Mouse (Mus musculus) intestine, embryonic 15.5 days (tissue): Measurements from ENCODE around the gene Spag8. TPM values are rescaled to one million over a fixed set of nuclear protein-coding genes. Genes with fewer than 3 reads are reported as not detected.
A peak's percentile ranks its signal among the peaks of the same experiment; 100 is the strongest.

ENCODE experiments used
- ATAC-seq: fragments of 200-750 bp; cut with Nextera tagmentation; 2 replicates; pipeline ENCODE4 v1.8.0; 2017; ENCODE audit warnings: moderate TSS enrichment, moderate library complexity
- H3K27ac ChIP-seq: fragments of 300-500 bp; sonication (generic); 2 replicates; pipeline ENCODE4 v1.5.1; 2015; ENCODE audit warnings: mild to moderate bottlenecking, inconsistent platforms
- H3K27me3 ChIP-seq: fragments of 300-500 bp; sonication (generic); replicated peaks from 2 replicates; pipeline ENCODE4 v1.6.1; 2015; ENCODE audit warnings: inconsistent platforms
- H3K36me3 ChIP-seq: fragments of 300-500 bp; sonication (generic); 2 replicates; pipeline ENCODE4 v1.6.1; 2015; ENCODE audit warnings: inconsistent platforms
- H3K4me1 ChIP-seq: fragments of 300-500 bp; sonication (generic); replicated peaks from 2 replicates; pipeline ENCODE4 v1.6.1; 2015; ENCODE audit warnings: inconsistent platforms
- H3K4me2 ChIP-seq: fragments of 300-500 bp; sonication (generic); replicated peaks from 2 replicates; pipeline ENCODE4 v1.6.1; 2015; ENCODE audit warnings: mild to moderate bottlenecking, inconsistent platforms
- H3K4me3 ChIP-seq: fragments of 300-500 bp; sonication (generic); replicated peaks from 2 replicates; pipeline ENCODE4 v1.5.1; 2015; ENCODE audit warnings: inconsistent platforms
- H3K9ac ChIP-seq: fragments of 300-500 bp; sonication (generic); 2 replicates; pipeline ENCODE4 v1.6.1; 2015; ENCODE audit warnings: inconsistent platforms
- H3K9me3 ChIP-seq: fragments of 300-500 bp; sonication (generic); 2 replicates; pipeline ENCODE4 v1.6.1; 2016; ENCODE audit warnings: inconsistent platforms
- WGBS: fragments of 180-500 bp; shearing (Covaris S2); methylation state at CpG from one replicate; pipeline ENCODE4 v1.1.7; 2015; 5-methylcytosine and 5-hydroxymethylcytosine counted together
- polyA plus RNA-seq: library from polyadenylated mRNA; unstranded; fragments of >200 nt; fragmentation: Nextera tagmentation; extraction: Ambion mirVana; gene quantifications from 2 replicates; pipeline ENCODE4 v1.2.1, GENCODE M21; 2015

The Spag8 gene
- polyA plus RNA-seq, 1 experiment from 2014 or later, result 0.46 TPM

- Histone ChIP-seq H3K4me3 (no peak overlapping the region), H3K4me1 (0 out of 2 replicates have a peak, but pooled peaks cover 6% of the 10 kb centered on the region), H3K4me2 (no peak overlapping the region), H3K36me3 (no peaks in the 10 kb centered on the region), H3K27ac (no peak overlapping the region), H3K27me3 (no peaks in the 10 kb centered on the region), H3K9me3 (no peaks in the 10 kb centered on the region), H3K9ac (no peak overlapping the region)
- 51% methylated on average over 5 of the region's 5 CpGs for WGBS
- peak; percentile 57 for ATAC-seq
Measured at GRCm38 (mm10) chr4:43674974-43675373, 21.6 kb upstream of the Spag8 start.

GRCm38 (mm10) chr4:43673703-43674102 lies 20.3 kb upstream of the Spag8 start:
- Histone ChIP-seq H3K27ac (no peak overlapping the region), H3K4me2 (no peak overlapping the region), H3K4me3 (no peak overlapping the region), H3K27me3 (no peaks in the 10 kb centered on the region), H3K36me3 (no peaks in the 10 kb centered on the region), H3K4me1 (peaks cover 12% of the 10 kb centered on the region), H3K9ac (no peak overlapping the region), H3K9me3 (no peaks in the 10 kb centered on the region)
- ATAC-seq, result no peak
- WGBS, result 77% methylated on average over 8 of the region's 8 CpGs

- ATAC-seq, result 0 out of 2 replicates have a peak, but pooled peaks have one; percentile 18
- 13% methylated on average over 2 of the region's 2 CpGs for WGBS
- H3K9me3 ChIP-seq, result no peaks in the 10 kb centered on the region
- H3K27me3 ChIP-seq, result no peaks in the 10 kb centered on the region; the same call in 1 of the 2 replicates
- H3K4me3 ChIP-seq, result no peak overlapping the region
- no peak overlapping the region for H3K4me2 ChIP-seq
- peaks cover 15% of the 10 kb centered on the region for H3K4me1 ChIP-seq
- H3K27ac ChIP-seq, result no peak overlapping the region
- H3K9ac ChIP-seq, result no peak overlapping the region
- no peaks in the 10 kb centered on the region for H3K36me3 ChIP-seq
Measured at GRCm38 (mm10) chr4:43672070-43672469, 18.7 kb upstream of the Spag8 start.

- Histone ChIP-seq H3K36me3 (no peaks in the 10 kb centered on the region), H3K9ac (peak overlapping the region; percentile 90), H3K4me3 (peak overlapping the region; percentile 85), H3K27me3 (no peaks in the 10 kb centered on the region; the same call in 1 of the 2 replicates), H3K4me1 (peaks cover 10% of the 10 kb centered on the region), H3K4me2 (peak overlapping the region; percentile 94), H3K27ac (0 out of 2 replicates have a peak overlapping the region, but pooled peaks have one; percentile 17), H3K9me3 (no peaks in the 10 kb centered on the region)
- ATAC-seq, result peak; percentile 86
- WGBS, result 0% methylated on average over 23 of the region's 25 CpGs
Measured at GRCm38 (mm10) chr4:43669428-43669794, 16.0 kb upstream of the Spag8 start.

GRCm38 (mm10) chr4:43668782-43669427 lies 15.5 kb upstream of the Spag8 start, which contains the start of the genes Tmem8b and Fam221b:
Tmem8b (plus strand) TSS chr4:43668971.
Fam221b (minus strand) TSS chr4:43669145.
- peak; percentile 97 for ATAC-seq
- Histone ChIP-seq H3K27ac (0 out of 2 replicates have a peak within 1 kb of the TSS, but pooled peaks have one; percentile 17), H3K27me3 (no peaks in the 10 kb centered on the region; the same call in 1 of the 2 replicates), H3K36me3 (no peaks in the 10 kb centered on the region), H3K4me3 (peak within 1 kb of the TSS; percentile 85), H3K9me3 (no peaks in the 10 kb centered on the region), H3K9ac (peak within 1 kb of the TSS; percentile 90), H3K4me2 (peak within 1 kb of the TSS; percentile 94), H3K4me1 (peaks cover 10% of the 10 kb centered on the region)
- WGBS, result 2% methylated on average over 41 of the region's 41 CpGs

GRCm38 (mm10) chr4:43666412-43666811 lies 13.0 kb upstream of the Spag8 start:
- Histone ChIP-seq H3K4me2 (no peak overlapping the region), H3K9ac (no peak overlapping the region), H3K9me3 (no peaks in the 10 kb centered on the region), H3K27ac (no peak overlapping the region), H3K36me3 (no peaks in the 10 kb centered on the region), H3K4me1 (peaks cover 10% of the 10 kb centered on the region), H3K4me3 (no peak overlapping the region), H3K27me3 (peaks cover 3% of the 10 kb centered on the region; the same call in 1 of the 2 replicates)
- 15% methylated on average over 4 of the region's 4 CpGs for WGBS
- no peak for ATAC-seq

- H3K4me3 ChIP-seq, result peak overlapping the region; percentile 88; the same call in 1 of the 2 replicates
- no peak overlapping the region for H3K27ac ChIP-seq
- WGBS, result 52% methylated on average over 4 of the region's 4 CpGs
- no peaks in the 10 kb centered on the region for H3K27me3 ChIP-seq
- no peaks in the 10 kb centered on the region for H3K36me3 ChIP-seq
- no peak for ATAC-seq
- H3K4me1 ChIP-seq, result 0 out of 2 replicates have a peak, but pooled peaks cover 3% of the 10 kb centered on the region
- peak overlapping the region; percentile 56 for H3K4me2 ChIP-seq
- no peaks in the 10 kb centered on the region for H3K9me3 ChIP-seq
- no peak overlapping the region for H3K9ac ChIP-seq
Measured at GRCm38 (mm10) chr4:43657146-43657545, 3.8 kb upstream of the Spag8 start.

GRCm38 (mm10) chr4:43656339-43657109 lies 3.1 kb upstream of the Spag8 start, which contains the start of gene Hint2:
Hint2 (minus strand) TSS chr4:43656466.
- WGBS, result under 1% methylated on average over 34 of the region's 34 CpGs
- peak; percentile 97 for ATAC-seq

GRCm38 (mm10) chr4:43655656-43656338 lies 2.4 kb upstream of the Spag8 start:
- Histone ChIP-seq H3K36me3 (no peaks in the 10 kb centered on the region), H3K27me3 (no peaks in the 10 kb centered on the region), H3K4me3 (peak overlapping the region; percentile 88), H3K27ac (peak overlapping the region; percentile 94), H3K9ac (peak overlapping the region; percentile 89), H3K9me3 (no peaks in the 10 kb centered on the region), H3K4me2 (peak overlapping the region; percentile 77), H3K4me1 (0 out of 2 replicates have a peak, but pooled peaks cover 3% of the 10 kb centered on the region)
- peak; percentile 62 for ATAC-seq
- 5% methylated on average over 34 of the region's 34 CpGs for whole genome bisulfite sequencing

More at GRCm38 (mm10) chr4:43656339-43657109, 3.1 kb upstream of the Spag8 start, which contains the start of gene Hint2:
- H3K27me3 ChIP-seq, result no peaks in the 10 kb centered on the region
- no peaks in the 10 kb centered on the region for H3K9me3 ChIP-seq
- H3K36me3 ChIP-seq, result no peaks in the 10 kb centered on the region
- 0 out of 2 replicates have a peak, but pooled peaks cover 3% of the 10 kb centered on the region for H3K4me1 ChIP-seq
- H3K4me3 ChIP-seq, result peak within 1 kb of the TSS; percentile 88
- H3K4me2 ChIP-seq, result peak within 1 kb of the TSS; percentile 77
- peak within 1 kb of the TSS; percentile 89 for H3K9ac ChIP-seq
- H3K27ac ChIP-seq, result peak within 1 kb of the TSS; percentile 94

- Histone ChIP-seq H3K27ac (no peak overlapping the region), H3K27me3 (no peaks in the 10 kb centered on the region), H3K4me1 (0 out of 2 replicates have a peak, but pooled peaks cover 3% of the 10 kb centered on the region), H3K9ac (no peak overlapping the region), H3K4me3 (no peak overlapping the region), H3K4me2 (no peak overlapping the region), H3K9me3 (no peaks in the 10 kb centered on the region), H3K36me3 (peaks cover 4% of the 10 kb centered on the region)
- ATAC-seq, result no peak
- 86% methylated on average over 4 of the region's 4 CpGs for WGBS
Measured at GRCm38 (mm10) chr4:43652726-43653125, 668 bp downstream of the Spag8 start.

- Histone ChIP-seq H3K27ac (no peak overlapping the region), H3K27me3 (no peaks in the 10 kb centered on the region)
Measured at GRCm38 (mm10) chr4:43649783-43650182, 3.6 kb downstream of the Spag8 start.

GRCm38 (mm10) chr4:43640491-43640890 lies 12.9 kb downstream of the Spag8 start:
- Histone ChIP-seq H3K4me3 (no peak overlapping the region), H3K9me3 (no peaks in the 10 kb centered on the region), H3K4me2 (no peak overlapping the region), H3K27ac (no peak overlapping the region), H3K4me1 (no peaks in the 10 kb centered on the region), H3K9ac (no peak overlapping the region), H3K36me3 (no peaks in the 10 kb centered on the region), H3K27me3 (no peaks in the 10 kb centered on the region)
- ATAC-seq, result no peak
- 86% methylated on average over 6 of the region's 6 CpGs for WGBS

More at GRCm38 (mm10) chr4:43649783-43650182, 3.6 kb downstream of the Spag8 start:
- Histone ChIP-seq H3K4me3 (no peak overlapping the region), H3K9me3 (no peaks in the 10 kb centered on the region), H3K9ac (no peak overlapping the region), H3K4me2 (no peak overlapping the region), H3K4me1 (no peaks in the 10 kb centered on the region), H3K36me3 (peaks cover 4% of the 10 kb centered on the region)
- ATAC-seq, result no peak
- 90% methylated on average over 3 of the region's 3 CpGs for WGBS
